Mouse (Mus musculus): ENCODE measurements around the gene Hoxa10.

Gene Hoxa10

GRCm38 (mm10) chr6:52220865-52221310 is 19.8 kb downstream of the Hoxa10 start:
- in situ Hi-C loops (cut with MboI, MseI), result loop anchor here (5.0 to 10.0 kb wide), 3 partner anchors 356 to 624 kb away; no protein-coding TSS in a partner anchor

DNA sequence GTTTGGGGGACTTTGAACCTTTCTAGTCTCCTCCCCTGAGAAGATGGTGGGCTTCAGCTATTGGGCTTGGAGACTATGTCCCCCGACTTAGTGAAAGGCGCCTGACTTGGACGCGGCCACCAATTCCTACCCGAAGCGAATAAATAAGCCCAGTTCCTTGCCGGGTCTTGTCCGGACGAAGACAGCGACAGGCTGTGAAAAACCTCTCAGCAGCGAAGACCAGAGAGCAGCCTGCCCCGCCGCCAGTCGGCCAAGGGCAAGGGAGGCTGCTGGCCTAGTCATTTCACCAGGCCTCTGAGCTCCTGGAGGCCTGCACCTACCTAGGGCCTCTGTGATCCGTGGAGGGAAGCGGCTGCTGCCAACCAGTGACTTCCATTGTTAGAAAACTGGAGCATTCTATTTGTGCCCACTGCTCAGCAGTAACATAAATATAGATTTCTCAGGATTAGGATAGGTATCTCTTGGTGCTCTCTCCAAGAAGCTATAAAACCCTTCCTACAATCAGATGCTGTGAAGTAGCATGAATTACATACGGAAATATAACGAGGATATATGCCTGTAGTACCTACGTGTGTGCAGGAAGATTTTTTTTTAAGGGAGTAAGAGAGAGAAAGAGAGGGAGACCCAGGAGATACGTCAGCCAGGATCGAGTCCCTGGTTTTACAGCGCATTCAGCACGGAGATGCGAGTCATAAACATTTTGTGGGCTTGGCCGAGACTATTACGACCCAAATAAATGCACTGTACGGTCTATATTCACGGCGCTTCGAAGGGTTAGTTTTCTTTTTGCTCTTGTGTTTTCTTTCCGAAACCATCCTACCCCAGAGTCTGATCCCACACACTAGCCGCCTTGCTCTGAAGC is 20.4 kb downstream of the Hoxa10 start:
- in situ Hi-C loops (cut with MboI, MseI), result loop anchor here (5.0 to 10.0 kb wide), 3 partner anchors 355 to 623 kb away; no protein-coding TSS in a partner anchor

DNA sequence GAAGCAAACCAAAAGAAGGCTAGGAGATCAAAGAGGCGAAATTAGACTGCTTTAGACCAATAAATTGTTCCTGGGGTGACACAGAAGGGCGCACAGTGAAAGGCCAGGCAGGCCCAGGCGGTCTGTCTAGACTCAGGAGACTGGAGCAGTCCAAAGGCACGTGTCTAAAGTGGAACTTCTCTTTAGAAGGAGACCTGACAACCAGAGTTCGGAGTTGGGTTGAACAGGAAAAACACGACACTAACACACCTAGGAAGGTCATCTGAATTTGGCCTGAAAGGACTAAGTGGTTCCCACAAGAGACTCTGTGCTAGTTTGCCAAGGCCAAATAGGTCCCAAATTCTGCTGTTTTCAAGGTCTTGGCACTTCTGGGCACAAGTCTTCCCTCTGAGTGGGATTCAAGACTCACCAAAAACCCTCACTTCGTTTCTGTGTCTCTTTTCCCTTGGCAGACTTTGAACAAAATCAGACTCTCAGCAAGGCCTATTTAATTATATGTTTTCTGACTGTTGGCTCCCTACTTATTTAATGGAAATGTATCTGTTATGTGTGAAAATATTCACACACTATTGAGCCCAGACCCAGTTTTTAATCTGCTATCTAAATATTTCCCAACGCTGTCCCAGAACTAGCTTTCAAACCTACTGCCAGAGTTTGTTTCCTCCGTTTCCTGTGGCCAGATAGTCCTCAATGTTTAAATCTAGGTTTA is 21.3 kb downstream of the Hoxa10 start:
- in situ Hi-C loops (cut with MboI, MseI), result loop anchor here (5.0 kb wide), 1 partner anchor 33 kb away; no protein-coding TSS in a partner anchor

- in situ Hi-C loops (cut with MboI, MseI), result loop anchor here (5.0 kb wide), 1 partner anchor 34 kb away; no protein-coding TSS in a partner anchor
Observed at GRCm38 (mm10) chr6:52218643-52219215, 21.9 kb downstream of the Hoxa10 start.

DNA sequence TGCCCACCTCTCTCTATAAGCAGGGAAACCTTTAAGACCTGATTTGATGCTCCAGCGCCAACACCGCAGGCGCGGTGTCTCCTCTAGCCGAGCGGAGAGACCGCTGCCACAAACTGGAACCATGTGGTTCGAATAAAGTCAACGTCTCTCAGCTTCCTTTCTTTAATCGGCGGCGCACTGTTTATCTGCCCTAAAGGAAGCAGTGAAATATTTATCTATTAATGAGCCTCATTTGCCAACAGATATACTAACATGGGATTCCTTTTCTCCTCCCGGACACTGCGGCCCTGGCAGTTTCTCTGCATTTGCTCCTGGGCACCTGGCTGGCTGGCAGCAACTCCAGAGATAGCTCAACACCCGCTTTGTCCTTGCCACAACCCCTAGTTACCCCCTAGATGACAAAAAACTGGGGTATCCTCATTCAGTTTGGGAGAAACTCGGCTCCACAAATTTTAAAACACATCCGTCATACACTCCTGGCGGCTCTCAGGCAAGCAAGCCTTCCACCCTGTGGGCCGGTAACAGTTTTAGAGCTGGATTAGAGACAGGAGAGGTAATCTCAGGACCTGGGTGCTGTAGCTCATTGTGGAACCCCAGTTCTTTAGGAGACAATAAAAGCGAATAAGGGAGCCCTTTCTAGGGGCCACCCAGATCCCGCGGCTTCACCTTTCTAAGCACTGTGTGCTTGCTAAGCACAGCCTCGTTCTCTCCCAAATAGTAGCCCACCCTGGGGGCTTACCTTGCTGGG is 22.6 kb downstream of the Hoxa10 start:
- in situ Hi-C loops (cut with MboI, MseI), result loop anchor here (5.0 kb wide), 1 partner anchor 34 kb away; no protein-coding TSS in a partner anchor

GRCm38 (mm10) chr6:52217459-52217768 is 23.2 kb downstream of the Hoxa10 start:
- in situ Hi-C loops (cut with MboI, MseI), result loop anchor here (5.0 kb wide), 1 partner anchor 35 kb away; no protein-coding TSS in a partner anchor

DNA sequence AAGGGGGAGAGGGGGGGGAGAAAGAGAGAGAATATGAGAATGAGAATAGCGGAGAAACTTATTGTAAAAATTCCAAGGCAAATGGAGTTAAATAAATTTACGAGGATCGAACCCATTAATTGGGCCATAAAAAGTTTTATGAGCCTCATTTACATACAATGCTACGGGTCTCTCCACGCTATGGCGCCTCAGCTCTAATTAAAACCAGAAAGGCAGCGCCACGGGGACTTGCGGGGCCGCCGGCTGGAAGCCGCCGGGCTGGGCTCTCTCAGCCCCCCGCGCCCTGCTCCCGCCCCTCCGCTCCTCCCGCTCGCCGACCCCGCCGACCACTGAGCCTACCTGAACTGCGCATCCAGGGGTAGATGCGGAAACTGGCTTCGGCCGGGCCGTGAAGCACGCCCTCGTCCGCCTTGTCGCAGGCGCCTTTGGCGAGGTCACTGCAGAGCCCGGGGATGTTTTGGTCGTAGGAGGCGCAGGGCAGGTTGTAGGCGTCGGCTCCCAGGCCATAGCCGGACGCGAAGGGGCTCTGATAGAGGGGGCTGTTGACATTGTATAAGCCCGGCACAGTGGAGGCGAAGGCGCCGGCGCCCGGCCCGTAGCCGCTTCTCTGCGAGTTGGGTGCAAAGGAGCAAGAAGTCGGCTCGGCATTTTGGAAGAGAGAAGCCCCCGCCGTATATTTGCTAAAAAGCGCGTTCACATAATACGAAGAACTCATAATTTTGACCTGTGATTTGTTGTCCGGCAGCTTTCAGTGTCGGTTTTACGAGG is 23.8 kb downstream of the Hoxa10 start:
- in situ Hi-C loops (cut with MboI, MseI), result loop anchor here (5.0 kb wide), 1 partner anchor 35 kb away; no protein-coding TSS in a partner anchor

GRCm38 (mm10) chr6:52215771-52216535 is 24.7 kb downstream of the Hoxa10 start:
- in situ Hi-C loops (cut with MboI, MseI), result loop anchor here (5.0 kb wide), 1 partner anchor 36 kb away; no protein-coding TSS in a partner anchor

- in situ Hi-C loops (cut with MboI, MseI), result loop anchor here (5.0 kb wide), 1 partner anchor 37 kb away; no protein-coding TSS in a partner anchor
Observed at GRCm38 (mm10) chr6:52215070-52215469, 25.6 kb downstream of the Hoxa10 start.

- in situ Hi-C loops (cut with MboI, MseI), result loop anchor here (5.0 kb wide), 1 partner anchor 197 kb away; no protein-coding TSS in a partner anchor
Observed at GRCm38 (mm10) chr6:52214271-52214670, 26.4 kb downstream of the Hoxa10 start.

GRCm38 (mm10) chr6:52213119-52213986 is 27.3 kb downstream of the Hoxa10 start, which contains the start of the genes Hoxa3 and Gm28308:
Gene Hoxa3 (minus strand): TSS chr6:52213336.
Gene Gm28308 (minus strand): TSS chr6:52213339.
- in situ Hi-C loops (cut with MboI, MseI), result loop anchor here (5.0 kb wide), 1 partner anchor 196 kb away; no protein-coding TSS in a partner anchor

- in situ Hi-C loops (cut with MboI, MseI), result loop anchor here (5.0 kb wide), 1 partner anchor 195 kb away; no protein-coding TSS in a partner anchor
Observed at GRCm38 (mm10) chr6:52212556-52213118, 28.0 kb downstream of the Hoxa10 start.

DNA sequence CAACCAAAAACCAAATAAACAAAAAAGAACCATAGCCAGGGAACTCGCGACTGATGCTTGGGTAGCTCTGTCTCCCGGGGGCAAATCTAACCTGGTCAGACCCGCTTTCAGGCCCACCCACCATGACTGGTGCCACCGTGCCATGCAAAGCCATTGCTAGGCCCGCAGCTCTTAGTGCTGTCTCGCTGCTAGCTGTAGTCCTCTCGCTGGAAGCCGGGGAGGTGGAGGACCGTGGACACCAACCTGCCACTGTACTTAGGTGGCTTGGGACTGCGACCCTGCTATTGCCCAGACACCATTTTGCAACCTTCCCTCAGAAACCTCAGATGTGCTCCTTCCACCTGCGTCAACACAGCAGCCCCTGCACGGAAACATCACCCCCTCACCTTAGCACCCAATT is 28.7 kb downstream of the Hoxa10 start:
- in situ Hi-C loops (cut with MboI, MseI), result loop anchor here (5.0 kb wide), 1 partner anchor 195 kb away; no protein-coding TSS in a partner anchor

DNA sequence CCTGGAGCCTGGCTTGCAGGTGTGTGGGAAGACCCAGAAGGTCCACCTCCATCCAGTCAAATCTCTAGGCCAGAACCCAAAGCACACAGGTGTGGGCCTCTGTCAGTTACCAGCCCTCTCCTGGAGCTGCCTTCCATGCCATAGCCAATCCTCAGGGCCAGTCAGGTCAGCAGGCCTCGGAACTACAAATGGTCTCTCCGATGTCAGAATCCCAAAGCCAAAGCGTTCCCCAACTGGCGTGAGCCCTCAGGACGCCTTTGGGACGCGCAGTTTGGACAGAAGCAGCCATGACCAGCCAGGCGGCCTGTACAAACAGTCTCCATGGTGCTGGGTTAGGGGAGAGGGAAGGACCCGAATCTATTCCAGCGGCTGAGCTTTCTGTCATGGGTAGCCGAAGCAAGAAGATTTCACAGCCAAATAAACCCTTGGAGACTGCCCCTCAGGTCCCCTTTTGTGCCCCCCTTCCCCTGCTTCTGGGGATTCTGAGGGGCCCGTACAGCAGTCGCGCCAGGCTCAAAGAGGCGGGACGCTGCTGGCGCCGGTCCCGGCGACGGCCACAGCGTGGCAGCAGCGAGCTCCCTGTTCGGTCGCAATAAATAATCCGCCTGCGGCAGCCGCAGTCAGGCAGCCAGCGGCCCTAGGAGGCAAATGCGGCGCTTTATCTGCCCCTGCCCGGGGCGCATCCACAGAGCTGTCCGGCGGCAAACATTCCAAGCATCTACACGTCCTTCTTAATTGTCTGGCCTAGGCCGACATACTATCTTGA is 29.3 kb downstream of the Hoxa10 start:
- in situ Hi-C loops (cut with MboI, MseI), result loop anchor here (5.0 kb wide), 1 partner anchor 194 kb away; no protein-coding TSS in a partner anchor

DNA sequence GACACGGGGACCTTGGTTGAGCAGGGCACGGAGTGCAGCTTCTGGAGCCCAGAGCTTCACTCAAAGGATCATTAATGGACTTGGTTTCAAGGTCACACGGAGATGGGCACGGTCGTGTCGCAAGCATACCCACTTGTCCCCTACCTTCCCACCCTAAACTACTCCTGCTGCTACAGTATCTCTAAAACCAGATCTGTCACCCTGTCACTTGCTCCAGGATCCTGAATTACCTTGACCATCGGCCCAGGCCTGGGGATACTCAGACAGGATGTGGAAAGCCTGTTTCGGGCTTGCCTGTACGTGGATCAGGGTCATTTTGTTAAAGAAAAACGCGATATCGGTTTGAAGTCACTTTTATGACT is 31.0 kb downstream of the Hoxa10 start:
- in situ Hi-C loops (cut with MboI, MseI), result loop anchor here (5.0 kb wide), 1 partner anchor 192 kb away; no protein-coding TSS in a partner anchor

GRCm38 (mm10) chr6:52208868-52209684 is 31.6 kb downstream of the Hoxa10 start:
- in situ Hi-C loops (cut with MboI, MseI), result no loop called here

Data from T-helper 2 cell (primary cell).